Mouse (Mus musculus): Measurements from ENCODE around the gene Slc17a9.

Slc17a9 gene

DNA sequence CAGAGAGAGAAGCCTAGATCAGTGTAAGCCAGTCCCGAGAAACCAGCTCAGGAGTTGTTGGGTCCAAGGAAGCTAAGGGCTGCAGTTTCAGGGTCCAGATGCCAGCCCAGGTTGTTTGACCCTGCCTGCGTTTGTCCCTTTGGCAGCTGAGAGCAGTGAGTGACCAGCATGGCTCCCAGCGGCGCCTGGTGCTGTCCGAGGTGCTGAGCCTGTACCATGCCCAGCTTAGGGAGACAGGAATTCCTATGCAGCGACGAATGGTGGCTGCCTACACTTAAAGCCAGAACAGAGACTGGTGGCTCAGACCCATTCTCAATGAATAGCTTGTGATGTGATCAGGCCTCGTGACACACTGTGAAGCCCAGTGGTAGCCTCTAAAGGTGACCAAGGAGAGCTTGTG, 30.8 kb downstream of the Slc17a9 start:
- DNase-seq = peak; percentile 69

DNA sequence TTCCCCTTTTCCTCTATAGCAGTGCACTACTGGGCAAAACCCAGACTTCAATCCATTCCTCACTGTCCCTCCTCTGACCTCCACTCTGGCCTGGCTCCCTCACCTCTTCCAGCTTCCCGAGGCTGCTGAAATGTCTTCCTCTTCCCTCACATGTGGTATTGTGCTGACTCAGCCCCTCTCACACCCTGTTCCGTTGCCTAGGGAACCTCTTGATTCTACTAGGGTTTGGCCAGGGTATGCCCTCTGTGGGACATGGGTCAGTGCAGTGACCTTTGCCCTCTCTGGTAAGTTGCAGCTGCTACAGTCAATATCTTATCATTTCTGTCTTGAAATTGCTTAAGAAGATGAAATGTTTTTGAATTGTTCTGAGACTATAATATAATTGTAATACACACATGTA, 31.7 kb downstream of the Slc17a9 start:
- DNase-seq = no peak

- no peak for DNase-seq
Measured at GRCm38 (mm10) chr2:180758513-180759263, 33.6 kb downstream of the Slc17a9 start.

GRCm38 (mm10) chr2:180764986-180765385, 39.9 kb downstream of the Slc17a9 start:
- no peak for DNase-seq

DNA sequence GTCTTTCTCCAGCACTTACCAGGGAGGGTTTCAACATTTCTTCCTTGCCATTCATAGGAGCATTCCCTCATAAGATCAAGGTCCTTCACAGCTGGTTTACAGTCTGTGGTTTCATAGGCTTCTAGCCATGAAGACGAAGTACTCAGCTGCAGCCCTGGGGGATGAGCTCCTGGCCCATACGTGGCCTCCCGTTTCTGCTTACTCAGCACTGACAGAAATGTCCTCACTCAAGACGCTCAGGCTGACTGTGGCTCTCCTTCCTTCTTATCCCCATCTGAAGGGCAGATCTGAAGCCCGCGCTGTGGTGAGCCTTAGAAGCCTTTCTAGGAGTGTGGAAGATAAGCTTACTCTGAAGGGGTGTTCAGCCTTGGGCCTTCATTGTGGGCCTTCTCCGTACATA, 40.6 kb downstream of the Slc17a9 start:
- no peak for DNase-seq

- no peak for DNase-seq
Measured at GRCm38 (mm10) chr2:180775223-180775622, 50.2 kb downstream of the Slc17a9 start.

DNA sequence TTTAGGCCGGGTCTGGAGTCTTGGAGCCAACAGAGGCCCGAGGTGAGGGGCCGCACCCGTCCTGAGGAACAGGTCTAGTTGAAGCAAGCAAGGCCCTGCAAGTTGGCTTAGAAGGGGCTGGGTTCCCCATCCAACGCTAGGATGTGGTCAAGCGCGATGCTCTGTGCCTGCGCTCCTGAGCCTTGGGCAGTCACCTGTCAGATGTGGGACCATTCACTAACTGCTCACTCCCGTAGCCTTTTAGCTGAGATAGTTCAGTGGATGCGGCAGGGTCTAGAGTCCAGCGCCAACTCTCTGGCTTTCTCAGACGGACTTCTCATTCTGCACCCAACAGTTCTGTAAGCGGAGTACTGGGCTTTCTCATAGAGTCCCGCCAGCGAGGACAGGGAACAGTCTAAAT, 50.6 kb downstream of the Slc17a9 start:
- no peak for DNase-seq

DNA sequence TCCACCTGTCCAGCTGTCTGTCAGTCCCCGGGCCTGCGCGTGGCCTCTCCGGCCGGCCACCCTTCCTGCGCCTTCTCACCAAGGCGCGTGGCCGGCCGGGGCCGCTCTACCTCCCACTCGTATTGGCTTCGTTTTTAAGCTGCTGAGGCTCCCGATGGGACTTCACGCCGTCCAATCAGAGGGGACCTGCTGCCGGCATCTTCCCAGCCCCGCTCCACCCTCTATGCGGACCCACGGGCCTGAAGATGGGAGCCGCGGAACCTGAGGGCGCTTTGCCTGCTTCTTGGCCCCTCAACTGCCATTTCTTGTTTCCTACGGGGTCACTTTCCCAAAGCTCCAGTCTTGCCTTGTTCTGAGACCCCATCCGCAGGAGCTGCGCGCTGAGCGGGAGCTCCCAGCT, 51.7 kb downstream of the Slc17a9 start, which contains the start of gene Bhlhe23:
TSS of gene Bhlhe23 (minus strand) at position 108 of the 400 bp plus-strand sequence.
- no peak for DNase-seq

DNA sequence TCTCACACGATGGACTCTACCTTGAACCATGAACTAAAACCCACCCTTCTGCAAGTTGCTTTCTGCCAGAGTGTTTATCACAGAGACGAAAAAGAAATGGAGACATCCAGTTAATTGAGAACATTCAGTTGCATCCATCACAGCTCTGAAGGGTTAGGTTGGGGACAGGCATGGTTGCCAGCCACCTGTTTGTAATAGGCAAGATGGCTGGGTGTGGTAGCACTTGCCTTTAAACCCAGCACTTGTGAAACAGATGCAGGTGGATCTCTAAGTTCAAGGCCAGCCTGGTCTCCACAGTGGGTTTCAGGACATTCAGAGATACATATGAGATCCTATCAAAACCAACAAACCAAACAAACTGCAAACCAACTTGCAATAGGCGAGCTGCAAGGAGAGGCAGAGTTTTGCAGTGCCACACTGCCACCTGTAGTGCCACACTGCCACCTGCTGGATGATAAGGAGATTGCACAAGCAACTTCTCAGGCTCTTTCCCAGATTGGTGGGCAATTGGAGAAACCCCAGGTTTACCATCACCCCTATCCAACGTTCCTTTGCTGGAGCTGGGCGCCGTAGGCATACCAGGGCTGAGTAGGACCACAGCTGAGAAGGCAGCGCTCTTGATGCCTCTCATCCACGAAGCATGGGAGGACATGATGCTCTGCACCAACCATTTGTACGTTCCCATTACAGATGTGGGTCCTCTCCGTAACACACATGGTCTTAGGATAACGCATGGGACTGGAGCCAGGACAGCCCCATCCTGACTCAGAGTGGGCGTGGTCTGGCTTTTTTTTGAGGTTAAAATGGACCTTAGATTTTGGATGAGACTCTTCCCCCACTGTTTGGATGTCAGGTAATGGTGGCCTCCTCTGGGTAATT, 54.4 kb downstream of the Slc17a9 start:
- DNase-seq = peak; percentile 46

DNA sequence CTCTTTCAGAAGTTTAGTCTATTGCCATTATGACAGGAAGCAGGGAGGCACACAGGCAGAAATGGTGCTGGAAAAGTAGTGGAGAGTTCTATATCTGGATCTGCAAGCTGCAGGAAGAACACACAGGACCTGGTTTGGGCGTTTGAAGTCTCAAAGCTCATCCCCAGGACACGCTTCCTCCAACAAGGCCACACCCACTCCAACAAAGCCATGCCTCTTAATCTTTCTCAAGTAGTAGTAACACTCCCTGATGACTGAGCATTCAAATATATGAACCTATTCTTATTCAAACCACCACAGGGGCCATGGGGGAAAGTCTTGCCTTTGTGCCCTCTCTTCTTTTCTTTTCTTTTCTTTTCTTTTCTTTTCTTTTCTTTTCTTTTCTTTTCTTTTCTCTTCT, 55.2 kb downstream of the Slc17a9 start:
- no peak for DNase-seq

GRCm38 (mm10) chr2:180786732-180787131, 61.7 kb downstream of the Slc17a9 start:
- DNase-seq = peak; percentile 30

DNA sequence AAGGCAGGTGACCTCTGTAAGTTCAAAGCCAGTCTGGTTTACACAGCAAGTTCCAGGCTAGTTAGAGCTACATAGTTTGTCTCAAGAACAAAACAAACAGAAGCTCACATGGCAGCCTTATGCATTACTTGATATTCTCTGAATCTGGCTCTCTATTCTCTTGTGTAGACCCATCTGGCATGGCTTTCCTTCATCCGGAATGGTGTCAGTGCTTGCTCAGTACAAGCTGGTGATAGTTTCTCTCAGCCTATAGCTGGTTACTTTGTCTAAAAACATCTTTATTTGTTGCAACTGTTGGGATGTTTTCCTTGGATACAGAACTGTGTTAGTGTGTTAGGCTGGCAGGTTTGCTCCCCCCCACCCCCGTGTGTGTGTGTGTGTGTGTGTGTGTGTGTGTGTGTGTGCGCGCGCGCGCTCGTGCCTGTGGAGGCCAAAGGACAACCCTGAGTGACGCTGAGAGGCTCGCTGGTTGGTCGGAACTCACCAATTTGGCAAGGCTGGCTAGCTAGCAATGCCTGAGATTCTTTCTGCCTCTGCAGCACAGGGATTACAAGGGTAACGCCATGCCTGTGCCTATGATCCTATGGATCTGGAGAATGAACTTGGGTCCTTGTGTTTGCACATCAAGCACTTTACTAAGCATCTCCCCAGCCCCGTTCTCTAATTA, 62.6 kb downstream of the Slc17a9 start:
- no peak for DNase-seq

- no peak for DNase-seq
Measured at GRCm38 (mm10) chr2:180788386-180788785, 63.3 kb downstream of the Slc17a9 start.

GRCm38 (mm10) chr2:180788843-180789242, 63.8 kb downstream of the Slc17a9 start:
- DNase-seq = peak; percentile 28

GRCm38 (mm10) chr2:180791674-180792073, 66.6 kb downstream of the Slc17a9 start:
- DNase-seq = peak; percentile 47

All from kidney, postnatal 14 days (tissue).